Mouse (Mus musculus) retina, embryonic 14.5 days (tissue): Measurements from ENCODE around the gene Pi16.
A peak's percentile ranks its signal among the peaks of the same experiment; 100 is the strongest.
"Not testable (repeated sequence)": the region's sequence is repeated elsewhere in the genome, so short reads cannot be mapped to it uniquely, and the experiment has no call there.

Experiments
- DNase-seq: peaks from one replicate; pipeline ENCODE4 v3.0.0-alpha.2; 2015; ENCODE audit warnings: low spot score

Gene Pi16

DNA sequence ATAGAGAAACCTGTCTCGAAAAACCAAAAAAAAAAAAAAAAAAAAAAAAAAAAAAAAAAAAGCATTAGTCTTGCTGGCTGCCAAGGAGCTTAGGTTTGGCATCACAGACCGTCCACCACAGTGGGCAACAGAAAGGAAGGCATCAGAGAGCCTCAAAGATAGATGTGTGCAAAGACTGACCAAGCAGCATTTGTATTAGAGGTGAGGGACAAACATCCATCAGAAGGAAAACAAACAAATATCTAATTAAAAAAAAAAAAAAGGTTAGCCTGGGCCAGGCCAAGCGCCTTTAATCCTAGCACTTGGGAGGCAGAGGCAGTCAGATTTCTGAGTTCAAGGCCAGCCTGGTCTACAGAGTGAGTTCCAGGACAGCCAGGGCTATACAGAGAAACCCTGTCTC lies at the start of gene Pi16:
Pi16 (plus strand) TSS at position 301 of the 400 bp plus-strand sequence.
- not testable (repeated sequence) for DNase-seq

DNA sequence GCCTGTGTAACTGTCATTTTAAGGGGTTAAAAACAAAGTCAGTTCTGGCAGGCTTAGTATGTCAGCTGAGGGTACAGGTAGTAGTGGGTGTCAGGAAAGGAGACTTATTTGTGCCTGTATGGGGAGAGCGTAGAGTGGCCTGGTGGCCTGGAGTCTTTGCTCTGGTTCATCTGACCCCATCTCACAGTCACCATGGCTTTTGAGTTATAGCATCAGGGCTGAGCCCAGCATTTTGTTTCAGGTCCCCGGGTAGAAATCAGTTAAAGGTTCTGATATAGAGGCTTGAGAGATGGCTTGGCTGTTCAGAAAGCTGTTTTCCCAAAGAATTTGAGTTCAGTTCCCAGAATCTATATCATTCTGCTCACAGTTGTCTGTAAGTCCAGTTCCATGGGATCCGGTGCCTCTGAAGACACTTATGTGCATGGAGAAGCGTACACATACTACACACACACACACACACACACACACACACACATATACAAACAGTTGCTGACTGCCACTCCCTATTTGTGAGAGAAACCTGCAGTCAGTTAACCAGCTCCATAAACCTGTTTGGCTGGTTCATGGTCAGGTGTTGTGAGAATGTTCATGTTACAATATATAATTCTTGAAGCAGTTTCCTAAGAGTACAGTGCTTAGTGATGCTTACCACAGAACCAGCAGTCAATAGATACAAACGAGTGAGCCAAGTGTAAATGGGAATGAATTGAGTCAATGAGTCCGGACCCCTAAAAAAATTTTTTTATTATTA lies 49.4 kb upstream of the Pi16 start:
- DNase-seq: no peak

GRCm38 (mm10) chr17:29268682-29269348 lies 48.7 kb upstream of the Pi16 start, which contains the start of gene BC004004:
BC004004 (plus strand) TSS chr17:29268788.
- peak; percentile 97 for DNase-seq

DNA sequence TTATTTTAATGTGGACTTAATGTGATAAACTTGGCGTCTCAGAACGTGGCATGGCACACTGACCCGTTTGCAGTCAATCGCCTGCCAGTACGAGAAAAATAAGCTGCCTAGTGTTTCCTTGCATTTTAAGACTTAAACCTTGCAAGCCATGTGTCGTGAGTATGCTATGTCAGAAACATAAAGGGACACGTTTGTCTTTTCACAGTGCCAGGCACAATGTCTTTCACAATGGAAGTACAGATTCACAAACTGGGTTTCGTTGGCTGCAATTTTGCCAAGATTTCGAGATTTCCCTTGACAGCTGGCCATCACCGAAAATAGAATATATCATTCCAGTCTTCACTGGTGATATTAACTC lies 48.2 kb upstream of the Pi16 start:
- no peak for DNase-seq

GRCm38 (mm10) chr17:29270148-29270698 lies 47.3 kb upstream of the Pi16 start:
- no peak for DNase-seq

- DNase-seq: no peak
Measured at GRCm38 (mm10) chr17:29273156-29273555, 44.3 kb upstream of the Pi16 start.

GRCm38 (mm10) chr17:29273889-29274288 lies 43.6 kb upstream of the Pi16 start:
- DNase-seq: no peak

DNA sequence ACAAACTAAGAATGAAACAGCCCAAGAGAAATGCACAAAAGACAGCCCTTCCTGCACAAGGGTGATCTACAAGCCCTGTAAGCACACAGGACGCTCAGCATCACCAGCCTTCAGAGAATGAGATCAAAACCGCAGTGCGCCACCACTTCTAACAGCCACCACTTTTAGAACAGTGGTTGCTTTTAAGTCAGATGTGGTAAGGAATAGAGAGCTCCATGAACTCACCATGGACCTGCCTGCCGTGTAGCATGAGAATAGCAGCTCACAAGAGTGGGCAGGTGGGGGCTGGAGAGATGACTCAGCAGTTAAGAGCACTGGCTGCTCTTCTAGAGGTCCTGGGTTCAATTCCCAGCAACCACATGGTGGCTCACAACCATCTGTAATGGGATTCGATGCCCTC lies 37.1 kb upstream of the Pi16 start:
- no peak for DNase-seq

DNA sequence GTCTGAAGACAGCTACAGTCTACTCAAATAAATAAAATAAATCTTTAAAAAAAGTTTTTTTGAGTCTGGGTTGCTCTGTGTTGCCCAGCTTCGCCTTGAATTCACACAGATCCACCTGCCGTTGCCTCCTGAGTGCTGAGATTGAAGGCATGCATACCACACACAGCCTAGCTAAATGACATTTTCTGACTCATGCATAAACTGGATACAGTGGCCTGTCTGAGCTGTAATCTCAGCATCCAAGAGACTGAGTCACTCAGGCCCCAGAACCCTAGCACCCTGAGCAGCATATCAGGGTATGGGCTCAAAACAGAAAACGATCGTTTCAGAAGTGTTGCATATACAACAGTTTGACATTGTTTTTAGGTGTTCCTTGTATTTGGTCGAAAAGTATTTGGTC lies 35.9 kb upstream of the Pi16 start:
- DNase-seq: no peak

GRCm38 (mm10) chr17:29282216-29282952 lies 35.1 kb upstream of the Pi16 start:
- no peak for DNase-seq

GRCm38 (mm10) chr17:29291793-29292192 lies 25.7 kb upstream of the Pi16 start:
- DNase-seq: no peak

- DNase-seq: no peak
Measured at GRCm38 (mm10) chr17:29292996-29293395, 24.5 kb upstream of the Pi16 start.

- DNase-seq: no peak
Measured at GRCm38 (mm10) chr17:29293807-29294605, 23.5 kb upstream of the Pi16 start.

DNA sequence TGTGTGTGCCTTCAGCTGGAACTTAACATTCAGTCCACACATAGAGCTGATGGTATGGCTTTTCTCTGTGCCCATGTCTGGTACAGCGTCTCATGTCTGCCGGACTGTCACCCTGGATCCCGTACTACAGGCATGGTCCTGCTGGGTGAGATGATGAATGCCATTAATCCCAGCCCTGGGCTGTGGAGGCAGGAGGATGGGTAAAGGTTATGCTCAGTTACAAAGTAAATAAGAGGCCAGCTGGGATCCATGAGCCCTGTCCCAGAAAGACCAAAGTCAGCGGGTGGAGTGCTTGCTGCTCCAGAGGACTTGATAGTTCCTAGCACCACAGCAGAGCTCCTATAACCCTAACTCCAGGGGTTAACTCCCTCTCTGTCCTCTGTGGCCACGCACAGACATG lies 21.6 kb upstream of the Pi16 start:
- DNase-seq: no peak

DNA sequence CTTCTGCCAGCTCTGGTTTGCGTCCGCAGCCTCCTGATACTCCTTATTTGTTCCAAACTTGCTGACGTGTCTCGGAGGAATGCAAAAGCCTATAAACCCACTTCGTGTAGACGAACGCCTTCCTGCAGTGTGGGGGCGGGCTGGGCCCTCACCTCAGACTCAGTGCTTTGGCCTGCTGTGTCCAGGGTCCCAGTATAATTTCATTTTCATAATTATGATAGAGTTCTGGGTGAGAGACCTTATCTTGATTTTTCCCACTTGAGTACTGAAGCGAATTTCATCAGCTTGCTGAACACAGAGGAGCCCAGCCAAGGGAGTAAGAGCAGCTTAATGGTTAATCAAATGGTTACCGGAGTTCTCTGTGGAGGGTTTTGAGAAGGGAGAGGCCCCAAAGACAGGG lies 20.2 kb upstream of the Pi16 start:
- DNase-seq: no peak

- DNase-seq: no peak
Measured at GRCm38 (mm10) chr17:29297813-29298212, 19.7 kb upstream of the Pi16 start.

DNA sequence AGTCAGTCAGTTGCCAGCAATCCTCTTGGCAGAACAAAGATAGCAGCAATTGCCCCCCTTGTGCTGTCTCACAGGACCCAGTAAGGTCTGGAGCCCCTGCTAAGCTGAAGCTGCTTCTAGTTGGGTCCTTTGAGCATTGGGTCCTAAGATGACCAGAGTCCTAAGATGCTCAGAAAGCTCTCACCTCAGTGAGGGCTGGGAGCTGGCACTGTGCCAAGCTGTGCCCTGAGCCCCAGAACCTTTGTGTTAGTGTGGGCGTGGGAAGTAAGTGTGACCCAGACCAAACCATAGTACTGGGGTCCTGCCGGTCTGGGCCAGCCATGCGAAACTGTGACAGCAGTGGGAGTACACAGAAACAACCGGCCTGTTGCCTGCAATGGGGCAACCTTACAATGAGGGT lies 18.2 kb upstream of the Pi16 start:
- no peak for DNase-seq

- no peak for DNase-seq
Measured at GRCm38 (mm10) chr17:29300926-29301325, 16.6 kb upstream of the Pi16 start.

- DNase-seq: no peak
Measured at GRCm38 (mm10) chr17:29301421-29301820, 16.1 kb upstream of the Pi16 start.

DNA sequence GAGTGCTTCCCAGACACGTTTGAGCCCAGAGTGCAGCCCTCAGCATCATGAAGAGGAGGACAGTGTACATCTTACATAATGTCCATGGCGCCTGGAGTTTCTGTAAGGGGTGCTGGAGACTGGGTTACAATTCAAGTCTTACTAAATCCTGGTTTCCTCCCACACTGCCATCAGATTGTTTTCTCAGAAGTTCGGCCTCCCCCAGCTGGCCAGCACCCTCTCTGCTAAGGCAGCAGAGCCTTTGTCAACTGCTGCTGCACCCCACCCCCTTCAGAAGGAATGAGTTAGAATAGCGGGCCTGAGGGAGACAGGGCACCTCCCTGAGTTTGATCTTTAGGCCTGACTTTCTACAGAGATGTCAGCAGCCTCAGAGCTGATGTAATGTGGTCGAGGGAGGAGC lies 15.3 kb upstream of the Pi16 start:
- DNase-seq: no peak

DNA sequence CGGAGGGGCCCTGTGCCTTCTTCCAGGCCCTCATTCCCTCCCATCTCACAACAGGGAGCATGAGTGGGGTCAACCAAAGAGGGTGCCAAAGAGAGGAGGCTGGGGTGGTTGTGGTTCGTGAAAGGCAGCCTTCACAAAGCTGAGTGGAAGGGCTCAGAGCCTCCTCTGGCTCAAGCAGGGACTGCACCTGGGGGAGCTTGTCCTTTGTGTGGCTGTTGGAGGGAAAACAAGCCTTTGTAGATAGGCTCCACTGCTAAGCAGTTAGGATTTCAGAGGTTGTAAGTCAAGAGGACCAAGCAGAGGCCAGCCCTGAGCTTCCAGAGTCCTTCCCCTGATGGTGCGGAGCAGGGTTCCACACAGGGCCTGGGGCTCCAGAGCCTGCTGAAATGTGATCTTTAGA lies 14.4 kb upstream of the Pi16 start:
- DNase-seq: no peak

DNA sequence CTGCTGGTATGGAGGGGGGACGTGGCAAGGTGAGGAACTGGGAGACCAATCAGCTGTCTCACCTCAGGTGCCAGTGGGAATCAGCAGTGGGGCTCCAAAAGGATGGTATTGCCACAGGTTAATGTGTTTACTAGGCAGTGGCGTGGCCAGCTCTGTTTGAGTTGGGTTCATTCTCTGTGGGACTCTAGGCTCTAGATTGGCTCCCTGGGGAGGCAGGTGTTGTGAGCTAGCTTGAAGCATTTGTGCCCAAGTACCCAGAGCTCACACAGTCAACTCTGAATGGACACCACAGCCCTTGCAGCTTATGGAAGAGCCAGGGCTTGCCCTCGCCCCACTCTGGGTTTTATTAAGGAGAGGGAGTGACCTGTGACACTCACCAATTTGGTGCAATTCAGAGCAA lies 13.6 kb upstream of the Pi16 start:
- no peak for DNase-seq
